Mouse (Mus musculus) hindbrain, embryonic 11.5 days (tissue): ENCODE data around the gene Vmn2r56. TPM values are rescaled to one million over a fixed set of nuclear protein-coding genes. Genes with fewer than 3 reads are reported as not detected.
"Not testable (repeated sequence)": the region's sequence is repeated elsewhere in the genome, so short reads cannot be mapped to it uniquely, and the experiment has no call there.

Experiments
- ATAC-seq: fragments of 200-750 bp; cut with Nextera tagmentation; 2 replicates; pipeline ENCODE4 v1.8.0; 2017; ENCODE audit warnings: mild to moderate bottlenecking, moderate TSS enrichment, moderate library complexity; ENCODE audit not compliant: low FRiP score
- DNase-seq: peaks from one replicate; pipeline ENCODE4 v3.0.0-alpha.2; 2015; ENCODE audit warnings: low spot score
- H3K27ac ChIP-seq: fragments of 300-500 bp; sonication (generic); 2 replicates; pipeline ENCODE4 v1.5.1; 2014; ENCODE audit warnings: mild to moderate bottlenecking, low read depth, low read length
- H3K27me3 ChIP-seq: fragments of 300-500 bp; sonication (generic); 2 replicates; pipeline ENCODE4 v1.6.1; 2014; ENCODE audit warnings: mild to moderate bottlenecking, low read length, moderate library complexity, mixed read lengths; ENCODE audit not compliant: control insufficient read depth, insufficient read depth
- H3K36me3 ChIP-seq: fragments of 300-500 bp; sonication (generic); 2 replicates; pipeline ENCODE4 v1.6.1; 2014; ENCODE audit warnings: mild to moderate bottlenecking, low read length, moderate library complexity, mixed read lengths; ENCODE audit not compliant: control insufficient read depth, insufficient read depth
- H3K4me1 ChIP-seq: fragments of 300-500 bp; sonication (generic); replicated peaks from 2 replicates; pipeline ENCODE4 v1.6.1; 2014; ENCODE audit warnings: low read length, mixed read lengths; ENCODE audit not compliant: control insufficient read depth, insufficient read depth
- H3K4me2 ChIP-seq: fragments of 300-500 bp; sonication (generic); replicated peaks from 2 replicates; pipeline ENCODE4 v1.6.1; 2014; ENCODE audit warnings: mild to moderate bottlenecking, low read depth, low read length
- H3K4me3 ChIP-seq: fragments of 300-500 bp; sonication (generic); 2 replicates; pipeline ENCODE4 v1.5.1; 2014; ENCODE audit warnings: low read depth, low read length
- H3K9ac ChIP-seq: fragments of 300-500 bp; sonication (generic); 2 replicates; pipeline ENCODE4 v1.6.1; 2014; ENCODE audit warnings: low read depth, low read length
- H3K9me3 ChIP-seq: fragments of 300-500 bp; sonication (generic); 2 replicates; pipeline ENCODE4 v1.6.1; 2016; ENCODE audit warnings: low read length; ENCODE audit not compliant: control insufficient read depth
- WGBS: fragments of 180-500 bp; shearing (Covaris S2); extraction: QIAGEN DNeasy Blood & Tissue Kit; methylation state at CpG from one replicate; pipeline ENCODE4 v1.1.7; 2014; 5-methylcytosine and 5-hydroxymethylcytosine counted together
- polyA plus RNA-seq: library from polyadenylated mRNA; unstranded; fragments of >200 nt; fragmentation: Nextera tagmentation; extraction: Ambion mirVana; gene quantifications from 2 replicates; pipeline ENCODE4 v1.2.1, GENCODE M21; 2014

The Vmn2r56 gene
- polyA plus RNA-seq, 1 experiment from 2014 or later: not detected

DNA sequence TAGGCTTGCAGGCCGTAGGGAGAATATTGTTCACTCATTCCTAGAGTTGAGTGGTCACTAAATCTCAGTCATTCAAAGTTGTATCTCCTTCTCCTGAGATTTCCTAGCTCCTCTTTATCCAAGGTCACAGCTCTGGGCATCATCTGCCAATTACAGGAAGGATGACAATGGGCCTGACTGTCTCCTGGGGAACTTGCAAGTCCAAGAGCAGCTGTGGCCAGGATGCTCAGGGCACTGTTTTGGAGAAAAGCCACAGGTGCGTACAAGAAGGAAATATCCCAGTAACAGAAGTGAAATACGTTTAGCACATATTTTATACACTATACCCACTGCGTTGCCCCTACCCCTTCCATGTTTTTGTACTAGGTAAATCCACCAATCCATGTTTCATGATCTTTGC lies 94.6 kb downstream of the Vmn2r56 start, which contains the start of gene Vmn2r54:
TSS of gene Vmn2r54 (minus strand) at position 101 of the 400 bp plus-strand sequence.
- H3K4me3 ChIP-seq, H3K36me3 ChIP-seq, H3K9ac ChIP-seq, H3K27me3 ChIP-seq, DNase-seq, H3K4me1 ChIP-seq, ATAC-seq, H3K4me2 ChIP-seq, H3K27ac ChIP-seq, H3K9me3 ChIP-seq: not testable (repeated sequence)
- 82% methylated on average over 3 of the region's 4 CpGs for WGBS

Other genes starting within 250 kb of the Vmn2r56 start
- gene 2900092C05Rik, start 222.5 kb downstream of the Vmn2r56 start, polyA plus RNA-seq: not detected in 2 replicates
- 0.02 TPM in 1 of 2 replicates, not detected in the other for gene Vmn2r53, start 126.2 kb downstream of the Vmn2r56 start, polyA plus RNA-seq
- gene Vmn2r54, start 94.7 kb downstream of the Vmn2r56 start, polyA plus RNA-seq: not detected in 2 replicates
- gene Vmn2r55, start 50.0 kb downstream of the Vmn2r56 start, polyA plus RNA-seq: not detected in 2 replicates
- gene Zscan18, start 68.6 kb upstream of the Vmn2r56 start, polyA plus RNA-seq: 11.0 and 11.4 TPM in 2 replicates
- gene Zfp329, start 83.9 kb upstream of the Vmn2r56 start, polyA plus RNA-seq: 18.7 and 25.5 TPM in 2 replicates
- gene Zfp110, start 99.8 kb upstream of the Vmn2r56 start, polyA plus RNA-seq: 29.9 and 32.6 TPM in 2 replicates
- 6.1 TPM in 2 replicates for gene Zfp128, start 146.2 kb upstream of the Vmn2r56 start, polyA plus RNA-seq
- 19.1 and 19.9 TPM in 2 replicates for gene Zscan22, start 162.8 kb upstream of the Vmn2r56 start, polyA plus RNA-seq
- gene Rps5, start 187.3 kb upstream of the Vmn2r56 start, polyA plus RNA-seq: 842 and 852 TPM in 2 replicates
- 0.50 and 0.66 TPM in 2 replicates for gene Rnf225, start 192.4 kb upstream of the Vmn2r56 start, polyA plus RNA-seq
- gene Zfp324, start 230.8 kb upstream of the Vmn2r56 start, polyA plus RNA-seq: 7.4 and 8.0 TPM in 2 replicates
- 8.5 and 11.7 TPM in 2 replicates for gene Zfp446, start 242.8 kb upstream of the Vmn2r56 start, polyA plus RNA-seq